ENCODE assay signal across 9 mouse cellular contexts in the genomic region with DNA sequence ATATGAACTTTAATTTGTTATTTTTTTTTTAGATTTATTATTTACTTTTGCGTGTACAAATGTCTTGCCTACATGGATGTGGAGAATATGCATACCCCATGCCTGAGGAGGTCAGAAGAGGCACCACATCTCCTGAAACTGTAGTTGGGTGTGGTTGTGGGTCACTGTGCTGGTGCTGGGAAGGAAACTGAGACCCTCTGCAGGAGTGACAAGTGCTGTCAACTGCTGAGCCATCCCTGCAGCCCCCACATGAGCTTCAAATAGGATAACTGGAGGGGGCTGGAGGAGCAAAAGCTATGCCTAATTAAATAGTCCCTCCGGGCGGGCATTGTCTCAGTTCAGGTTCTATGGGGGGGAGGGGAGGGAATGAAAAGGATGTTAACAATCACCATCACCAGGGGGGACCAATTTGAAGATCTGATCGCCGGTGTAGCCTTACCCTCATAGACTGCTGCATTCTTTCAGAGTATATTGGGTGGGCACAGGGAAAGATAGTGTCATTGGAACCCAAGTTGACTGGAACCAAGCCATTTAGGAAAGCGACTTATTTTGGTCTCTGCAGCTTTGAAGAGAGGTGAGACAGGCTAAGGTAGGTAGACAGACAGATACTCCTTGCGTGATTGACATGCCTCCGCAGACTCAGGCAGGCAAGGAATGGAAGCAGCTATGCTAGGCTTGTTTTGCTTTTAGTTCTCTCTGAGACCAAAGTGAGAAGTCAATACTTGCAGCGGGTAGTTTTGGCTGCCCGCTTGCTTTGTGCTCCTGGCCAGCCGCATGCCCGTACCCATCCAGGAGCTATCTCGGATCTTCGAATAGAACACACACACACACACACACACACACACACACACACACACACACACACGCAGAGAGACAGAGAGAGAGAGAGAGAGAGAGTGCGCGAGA. TPM values are rescaled to one million over a fixed set of nuclear protein-coding genes. Genes with fewer than 3 reads are reported as not detected.
DNase-seq lines count a peak whose midpoint lies in the region; ATAC-seq and TF ChIP-seq lines count a peak whose summit lies in the region.
"Had no signal": no experiment of that assay in that cellular context is flagged by ENCODE, and none has a peak within 500 bp of the region (broad histone marks: within the 10 kb centered on the region; RNA-seq: fewer than 3 reads in every experiment).

No protein-coding gene starts in this region.

- peaks cover 19% of the 10 kb centered on the region for H3K4me1 ChIP-seq in embryonic facial prominence, embryonic 15.5 days
- peaks cover 9% of the 10 kb centered on the region for H3K4me1 ChIP-seq in intestine, embryonic 16.5 days (ENCODE audit: control insufficient read depth, insufficient read depth, low read length)
- H3K4me1 ChIP-seq in neural tube, embryonic 13.5 days (replicated peaks): peaks cover 29% of the 10 kb centered on the region

- no peak for DNase-seq in layer of hippocampus, adult 2 months (ENCODE audit: low spot score in 2 of 2)
- no peak for DNase-seq in layer of hippocampus, postnatal 10 days (ENCODE audit: low spot score in 2 of 2)
- no peak for DNase-seq in spleen, postnatal 10 days (ENCODE audit: low spot score in 2 of 2)
- no peak for DNase-seq in thymus, adult 18-20 months
- DNase-seq in layer of hippocampus, postnatal 25 days (ENCODE audit: extremely low spot score in 1 of 2, low spot score in 1 of 2): no peak
- DNase-seq: kidney, adult 8-10 months had no signal

- H3K27ac ChIP-seq in layer of hippocampus, adult 2 months: no peak overlapping the region
- H3K27ac ChIP-seq in embryonic facial prominence, embryonic 15.5 days (replicated peaks): no peak overlapping the region
- no peak overlapping the region for H3K27ac ChIP-seq in intestine, embryonic 16.5 days (ENCODE audit: low read length)
- H3K27ac ChIP-seq in neural tube, embryonic 13.5 days (replicated peaks): 0 out of 2 replicates have a peak overlapping the region, but pooled peaks have one; percentile 23

- no peak overlapping the region for H3K9ac ChIP-seq in embryonic facial prominence, embryonic 15.5 days
- peak overlapping the region; percentile 4; the same call in 1 of the 2 replicates for H3K9ac ChIP-seq in intestine, embryonic 16.5 days (ENCODE audit: low read depth, low read length)
- H3K9ac ChIP-seq in neural tube, embryonic 13.5 days: peak overlapping the region; percentile 62

- peak overlapping the region; percentile 49 for H3K4me3 ChIP-seq in layer of hippocampus, adult 2 months
- H3K4me3 ChIP-seq in embryonic facial prominence, embryonic 15.5 days (replicated peaks): peak overlapping the region; percentile 44
- peak overlapping the region; percentile 32 for H3K4me3 ChIP-seq in intestine, embryonic 16.5 days (ENCODE audit: low read length)
- peak overlapping the region; percentile 43 for H3K4me3 ChIP-seq in neural tube, embryonic 13.5 days

- no peaks in the 10 kb centered on the region for H3K36me3 ChIP-seq in embryonic facial prominence, embryonic 15.5 days
- H3K36me3 ChIP-seq in intestine, embryonic 16.5 days (ENCODE audit: control insufficient read depth, insufficient read depth, low read length): no peaks in the 10 kb centered on the region
- no peaks in the 10 kb centered on the region for H3K36me3 ChIP-seq in neural tube, embryonic 13.5 days

- no peak for TF ChIP-seq CTCF in layer of hippocampus, adult 2 months (conservative IDR thresholded peaks at IDR 0.05)

- no peak for ATAC-seq in embryonic facial prominence, embryonic 15.5 days (ENCODE audit: insufficient number of reproducible peaks, low FRiP score, low TSS enrichment, low read depth)
- ATAC-seq in intestine, embryonic 16.5 days: no peak
- no peak for ATAC-seq in neural tube, embryonic 13.5 days (ENCODE audit: low read depth)

- H3K27me3 ChIP-seq in embryonic facial prominence, embryonic 15.5 days: no peaks in the 10 kb centered on the region
- H3K27me3 ChIP-seq in intestine, embryonic 16.5 days (replicated peaks; ENCODE audit: control insufficient read depth, insufficient read depth, low read length): no peaks in the 10 kb centered on the region
- no peaks in the 10 kb centered on the region; the same call in 1 of the 2 replicates for H3K27me3 ChIP-seq in neural tube, embryonic 13.5 days

- peak overlapping the region; percentile 63 for H3K4me2 ChIP-seq in embryonic facial prominence, embryonic 15.5 days (replicated peaks)
- H3K4me2 ChIP-seq in intestine, embryonic 16.5 days (ENCODE audit: low read depth, low read length): peak overlapping the region; percentile 51
- peak overlapping the region; percentile 67 for H3K4me2 ChIP-seq in neural tube, embryonic 13.5 days

- no peaks in the 10 kb centered on the region for H3K9me3 ChIP-seq in embryonic facial prominence, embryonic 15.5 days (replicated peaks)
- H3K9me3 ChIP-seq in intestine, embryonic 16.5 days (ENCODE audit: control insufficient read depth, low read length): no peaks in the 10 kb centered on the region
- no peaks in the 10 kb centered on the region for H3K9me3 ChIP-seq in neural tube, embryonic 13.5 days

- 3% methylated on average over 17 of the region's 17 CpGs for WGBS in embryonic facial prominence, embryonic 15.5 days
- WGBS in intestine, embryonic 16.5 days: 13% methylated on average over 16 of the region's 17 CpGs
- 2% methylated on average over 14 of the region's 17 CpGs for WGBS in neural tube, embryonic 13.5 days

RNA-seq across cellular contexts. Expression of a gene that starts 3.8 kb away (rescaled TPM):
- 10 to 100 TPM; 17.7 to 18.3 TPM for total RNA-seq in layer of hippocampus, adult 2 months (2021)
- total RNA-seq in layer of hippocampus, postnatal 10 days (2021): 10 to 100 TPM; 22.3 to 22.7 TPM
- polyA plus RNA-seq in embryonic facial prominence, embryonic 15.5 days (2015; fragmentation: Nextera tagmentation; extraction: Ambion mirVana): 17.9 and 20.7 TPM in 2 replicates
- 16.6 and 21.0 TPM in 2 replicates for polyA plus RNA-seq in intestine, embryonic 16.5 days (2015; fragmentation: Nextera tagmentation; extraction: Ambion mirVana)
- polyA plus RNA-seq in neural tube, embryonic 13.5 days (2015; fragmentation: Nextera tagmentation; extraction: Ambion mirVana): 23.5 and 28.4 TPM in 2 replicates
- total RNA-seq in layer of hippocampus, postnatal 25 days (2021): 10 to 100 TPM; 16.6 to 21.6 TPM

RNA-seq across cellular contexts. Expression of a gene that starts 47.2 kb away (rescaled TPM):
- total RNA-seq in layer of hippocampus, adult 2 months (2021): 10 to 100 TPM; 67.4 to 70.2 TPM
- 10 to 100 TPM; 72.7 to 78.5 TPM for total RNA-seq in layer of hippocampus, postnatal 10 days (2021)
- 28.9 and 31.0 TPM in 2 replicates for polyA plus RNA-seq in embryonic facial prominence, embryonic 15.5 days (2015; fragmentation: Nextera tagmentation; extraction: Ambion mirVana)
- polyA plus RNA-seq in intestine, embryonic 16.5 days (2015; fragmentation: Nextera tagmentation; extraction: Ambion mirVana): 12.8 and 13.0 TPM in 2 replicates
- polyA plus RNA-seq in neural tube, embryonic 13.5 days (2015; fragmentation: Nextera tagmentation; extraction: Ambion mirVana): 47.4 and 52.6 TPM in 2 replicates
- total RNA-seq in layer of hippocampus, postnatal 25 days (2021): 10 to 100 TPM; 68.7 to 70.3 TPM
